Mouse (Mus musculus) embryonic facial prominence, embryonic 15.5 days (tissue): ENCODE measurements around the gene Sgk1. TPM values are rescaled to one million over a fixed set of nuclear protein-coding genes. Genes with fewer than 3 reads are reported as not detected.
"Not testable (repeated sequence)": the region's sequence is repeated elsewhere in the genome, so short reads cannot be mapped to it uniquely, and the experiment has no call there.

ENCODE experiments used
- ATAC-seq: fragments of 200-750 bp; cut with Nextera tagmentation; 2 replicates; pipeline ENCODE4 v1.8.0; 2017; ENCODE audit warnings: low read depth, moderate TSS enrichment; ENCODE audit not compliant: insufficient number of reproducible peaks, low FRiP score, low TSS enrichment
- H3K27ac ChIP-seq: fragments of 300-500 bp; sonication (generic); replicated peaks from 2 replicates; pipeline ENCODE4 v1.5.1; 2015; ENCODE audit warnings: mild to moderate bottlenecking, inconsistent platforms
- H3K27me3 ChIP-seq: fragments of 300-500 bp; sonication (generic); 2 replicates; pipeline ENCODE4 v1.6.1; 2015; ENCODE audit warnings: inconsistent platforms
- H3K36me3 ChIP-seq: fragments of 300-500 bp; sonication (generic); 2 replicates; pipeline ENCODE4 v1.6.1; 2015; ENCODE audit warnings: mild to moderate bottlenecking, inconsistent platforms
- H3K4me1 ChIP-seq: fragments of 300-500 bp; sonication (generic); 2 replicates; pipeline ENCODE4 v1.6.1; 2015; ENCODE audit warnings: inconsistent platforms
- H3K4me2 ChIP-seq: fragments of 300-500 bp; sonication (generic); replicated peaks from 2 replicates; pipeline ENCODE4 v1.6.1; 2015; ENCODE audit warnings: mild to moderate bottlenecking, inconsistent platforms
- H3K4me3 ChIP-seq: fragments of 300-500 bp; sonication (generic); replicated peaks from 2 replicates; pipeline ENCODE4 v1.5.1; 2015; ENCODE audit warnings: mild to moderate bottlenecking, inconsistent platforms
- H3K9ac ChIP-seq: fragments of 300-500 bp; sonication (generic); 2 replicates; pipeline ENCODE4 v1.6.1; 2015; ENCODE audit warnings: inconsistent platforms
- H3K9me3 ChIP-seq: fragments of 300-500 bp; sonication (generic); replicated peaks from 2 replicates; pipeline ENCODE4 v1.6.1; 2016; ENCODE audit warnings: inconsistent platforms
- WGBS: fragments of 180-500 bp; shearing (Covaris S2); methylation state at CpG from one replicate; pipeline ENCODE4 v1.1.7; 2015; 5-methylcytosine and 5-hydroxymethylcytosine counted together
- polyA plus RNA-seq: library from polyadenylated mRNA; unstranded; fragments of >200 nt; fragmentation: Nextera tagmentation; extraction: Ambion mirVana; gene quantifications from 2 replicates; pipeline ENCODE4 v1.2.1, GENCODE M21; 2015

The Sgk1 gene
- polyA plus RNA-seq, 1 experiment from 2014 or later, result 50.1 TPM

DNA sequence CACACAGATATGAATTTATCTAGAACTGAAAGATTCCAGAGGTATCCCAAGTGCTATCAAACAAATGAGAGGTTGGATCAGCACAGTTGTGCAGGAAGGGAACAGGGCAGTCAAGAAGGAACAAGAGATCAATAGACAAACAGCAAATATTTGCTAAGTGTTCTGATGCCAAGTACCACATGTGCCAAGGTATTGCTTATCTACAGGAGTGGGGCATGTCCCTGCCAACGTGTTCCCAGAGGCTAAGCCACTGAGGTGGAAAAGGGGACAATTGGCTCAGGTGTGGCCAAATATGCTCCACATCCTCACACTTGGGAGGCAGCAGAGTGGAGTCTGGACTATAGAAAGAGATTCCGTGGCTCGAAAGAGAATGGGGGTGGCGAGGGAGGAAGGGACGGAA is 119.6 kb downstream of the Sgk1 start:
- 75% methylated on average over 5 of the region's 5 CpGs for WGBS

DNA sequence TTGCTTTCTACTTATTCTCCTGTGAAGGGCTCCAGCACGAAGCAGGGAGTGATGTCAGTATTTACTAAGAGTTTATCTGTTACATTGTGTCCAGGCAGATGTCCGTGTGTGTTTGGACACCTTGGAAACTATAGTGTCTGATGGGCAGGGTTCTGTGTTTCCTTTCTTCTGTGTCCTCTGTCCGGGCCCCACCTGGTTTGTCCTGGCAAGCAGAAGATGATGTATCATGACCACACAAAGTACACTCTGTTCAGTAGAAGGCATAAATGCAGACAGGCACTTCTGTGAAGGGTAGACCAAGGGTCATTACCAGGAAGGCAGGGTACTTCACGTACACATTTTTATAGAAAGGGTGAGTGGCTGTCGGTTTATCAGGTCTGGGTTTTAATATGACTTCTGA is 122.8 kb downstream of the Sgk1 start:
- 83% methylated on average over 5 of the region's 5 CpGs for WGBS
- Histone ChIP-seq H3K4me1 (no peaks in the 10 kb centered on the region), H3K9ac (no peak overlapping the region)

More for the DNA sequence above, 119.6 kb downstream of the Sgk1 start:
- no peak overlapping the region for H3K4me3 ChIP-seq
- H3K4me2 ChIP-seq, result no peak overlapping the region
- no peak overlapping the region for H3K27ac ChIP-seq
- H3K4me1 ChIP-seq, result peaks cover 20% of the 10 kb centered on the region
- no peaks in the 10 kb centered on the region for H3K9me3 ChIP-seq
- ATAC-seq, result no peak
- no peak overlapping the region for H3K9ac ChIP-seq
- no peaks in the 10 kb centered on the region for H3K27me3 ChIP-seq
- H3K36me3 ChIP-seq, result peaks cover 12% of the 10 kb centered on the region; the same call in 1 of the 2 replicates

DNA sequence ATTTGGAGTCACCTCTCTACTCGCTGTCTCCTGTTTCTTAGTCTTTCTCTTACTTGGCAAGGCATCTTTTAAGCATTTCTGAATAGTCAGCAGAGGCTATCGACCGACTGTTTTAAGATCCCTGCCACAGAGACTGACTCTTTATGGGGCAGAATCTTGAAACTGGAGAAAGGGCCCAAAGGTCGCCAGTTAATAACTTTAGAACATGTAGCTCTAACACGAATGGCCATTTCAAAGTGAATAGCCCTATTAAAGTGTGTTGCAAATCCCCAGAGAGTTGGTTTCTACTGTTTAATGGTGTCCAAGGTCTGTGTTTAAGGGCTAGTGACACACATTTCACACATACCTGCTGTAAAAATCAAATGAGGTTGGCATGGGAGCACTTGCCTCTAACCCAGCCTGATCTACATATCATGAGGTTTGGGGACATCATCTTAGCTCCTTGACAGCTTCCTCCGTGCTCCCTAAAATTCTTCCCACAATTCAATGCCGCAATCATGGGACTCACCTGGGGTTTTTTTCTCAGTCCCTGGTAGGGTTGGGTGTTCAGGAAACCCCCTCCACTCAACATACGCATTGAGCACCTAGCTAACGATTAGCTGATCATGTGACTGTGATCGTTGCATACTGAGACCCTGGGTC is 125.3 kb downstream of the Sgk1 start:
- H3K9me3 ChIP-seq, result no peaks in the 10 kb centered on the region
- H3K4me2 ChIP-seq, result no peak overlapping the region
- no peaks in the 10 kb centered on the region for H3K27me3 ChIP-seq
- H3K27ac ChIP-seq, result no peak overlapping the region
- no peak overlapping the region for H3K9ac ChIP-seq
- no peak for ATAC-seq
- H3K4me1 ChIP-seq, result no peaks in the 10 kb centered on the region
- H3K36me3 ChIP-seq, result no peaks in the 10 kb centered on the region
- 80% methylated on average over 10 of the region's 10 CpGs for WGBS
- no peak overlapping the region for H3K4me3 ChIP-seq

More for the DNA sequence above, 122.8 kb downstream of the Sgk1 start:
- no peaks in the 10 kb centered on the region for H3K9me3 ChIP-seq
- H3K27me3 ChIP-seq, result no peaks in the 10 kb centered on the region
- no peak overlapping the region for H3K4me3 ChIP-seq
- H3K36me3 ChIP-seq, result no peaks in the 10 kb centered on the region
- no peak for ATAC-seq
- no peak overlapping the region for H3K27ac ChIP-seq
- H3K4me2 ChIP-seq, result no peak overlapping the region

DNA sequence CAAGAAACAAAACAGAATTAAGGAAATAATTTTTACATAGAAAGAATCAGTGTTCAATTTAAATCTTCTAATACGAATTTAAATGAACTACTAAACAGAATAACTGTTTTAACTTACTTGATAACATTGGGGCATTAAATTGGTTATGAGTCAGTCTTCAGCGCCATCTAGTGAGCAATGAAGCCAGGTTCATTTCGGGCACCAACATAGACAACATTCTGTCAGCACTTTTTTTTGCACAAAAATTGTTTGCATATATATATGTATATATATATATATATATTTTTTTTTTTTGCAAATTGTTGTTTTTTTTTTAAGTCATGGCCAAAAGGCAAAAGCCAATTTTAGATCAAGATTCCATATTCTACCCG is 125.8 kb downstream of the Sgk1 start:
- 32% methylated on average over 4 of the region's 4 CpGs for WGBS
- Histone ChIP-seq H3K4me1 (no peaks in the 10 kb centered on the region), H3K4me3 (no peak overlapping the region), H3K9ac (no peak overlapping the region), H3K9me3 (no peaks in the 10 kb centered on the region), H3K27me3 (no peaks in the 10 kb centered on the region), H3K27ac (no peak overlapping the region), H3K36me3 (no peaks in the 10 kb centered on the region), H3K4me2 (no peak overlapping the region)
- ATAC-seq, result no peak

DNA sequence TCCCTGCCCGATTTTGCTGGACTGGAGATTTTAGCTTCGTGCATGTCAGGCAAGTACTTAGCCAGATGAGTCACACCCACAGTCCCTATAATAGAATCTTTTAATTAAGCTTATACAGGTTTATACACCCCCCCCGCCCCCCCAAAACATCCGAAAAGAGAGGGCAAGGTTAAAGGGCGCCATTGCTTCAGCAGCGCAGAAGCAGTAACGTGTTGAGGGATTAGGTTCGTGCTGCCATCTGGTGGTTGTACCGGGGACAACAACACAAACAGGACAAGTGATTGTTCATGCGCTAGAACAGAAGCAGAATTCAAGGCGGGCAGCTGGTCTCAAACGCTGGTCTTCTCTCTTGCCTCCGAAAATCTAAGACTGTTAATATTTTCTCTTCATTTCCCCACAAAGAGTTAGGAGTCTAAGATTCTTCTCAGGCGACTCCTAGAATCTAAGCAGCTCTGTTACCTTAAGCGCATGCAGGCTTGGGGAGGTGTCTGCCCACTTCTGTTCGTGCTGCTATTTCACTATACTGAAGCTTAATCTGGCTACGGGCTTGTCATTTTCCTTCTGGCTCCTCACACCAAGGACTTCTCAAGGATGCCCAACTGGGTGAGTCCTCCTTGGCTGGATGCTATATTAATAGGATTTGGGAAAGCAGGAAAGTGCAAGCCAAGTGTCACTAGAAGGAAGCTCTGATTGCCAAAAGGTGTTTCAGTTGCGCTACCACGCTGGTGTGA is 128.3 kb downstream of the Sgk1 start:
- no peak for ATAC-seq
- H3K9ac ChIP-seq, result no peak overlapping the region
- no peak overlapping the region for H3K4me2 ChIP-seq
- no peaks in the 10 kb centered on the region for H3K4me1 ChIP-seq
- no peaks in the 10 kb centered on the region for H3K9me3 ChIP-seq
- WGBS, result 34% methylated on average over 19 of the region's 19 CpGs
- no peak overlapping the region for H3K4me3 ChIP-seq
- no peaks in the 10 kb centered on the region for H3K36me3 ChIP-seq
- no peaks in the 10 kb centered on the region for H3K27me3 ChIP-seq
- H3K27ac ChIP-seq, result no peak overlapping the region

DNA sequence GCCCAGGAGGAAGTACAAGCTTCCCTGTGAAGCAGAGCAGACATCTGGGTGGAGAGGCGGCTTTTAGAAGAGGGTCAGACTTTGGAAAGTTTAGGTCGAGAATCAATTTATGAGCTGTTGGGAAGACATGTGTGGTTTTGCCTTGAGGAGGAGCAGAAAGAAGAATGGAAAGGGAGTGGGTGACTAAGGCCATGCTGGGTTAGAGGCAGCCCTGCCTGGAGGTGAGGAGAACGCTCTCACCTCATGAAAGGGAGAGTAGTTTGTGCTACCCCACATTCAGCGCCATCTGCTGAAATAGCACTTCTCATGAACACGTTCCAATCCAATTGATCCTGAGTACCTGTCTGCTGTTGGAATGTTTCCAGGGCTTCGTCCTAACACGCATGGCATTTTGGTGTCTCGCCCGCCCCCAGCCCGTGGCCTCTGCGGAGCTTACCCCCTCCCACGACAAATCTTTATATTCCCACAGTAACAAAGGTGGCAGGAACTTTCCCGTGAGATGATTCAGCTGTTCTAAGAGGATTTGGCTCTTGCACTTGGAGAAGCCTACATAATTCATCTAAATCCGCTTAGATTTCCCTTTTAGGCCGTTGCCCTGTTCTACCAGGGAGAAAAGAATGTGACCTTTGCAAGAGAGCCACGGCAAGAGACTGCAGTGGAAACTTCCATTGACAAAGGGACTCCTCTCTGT is 135.6 kb downstream of the Sgk1 start:
- 60% methylated on average over 16 of the region's 16 CpGs for WGBS
- Histone ChIP-seq H3K4me1 (no peaks in the 10 kb centered on the region), H3K4me2 (no peak overlapping the region), H3K9me3 (no peaks in the 10 kb centered on the region), H3K36me3 (no peaks in the 10 kb centered on the region), H3K4me3 (no peak overlapping the region), H3K9ac (no peak overlapping the region), H3K27ac (no peak overlapping the region), H3K27me3 (no peaks in the 10 kb centered on the region)
- no peak for ATAC-seq

DNA sequence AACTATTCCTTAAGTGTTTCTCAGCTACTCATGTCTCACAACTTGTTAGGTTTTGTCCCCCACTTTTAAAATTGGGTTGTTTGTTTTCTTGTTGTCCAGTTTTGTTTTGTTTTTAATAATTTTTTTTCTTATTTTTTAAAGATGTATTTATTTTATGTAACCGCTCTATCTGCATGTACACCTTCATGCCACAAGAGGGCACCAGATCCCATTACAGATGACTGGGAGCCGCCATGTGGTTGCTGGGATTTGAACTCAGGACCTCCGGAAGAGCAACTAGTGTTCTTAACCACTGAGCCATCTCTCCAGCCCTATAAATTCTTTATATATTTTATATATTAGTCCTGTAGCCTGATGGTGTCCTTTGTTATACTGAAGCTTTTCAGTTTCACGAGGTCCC is 136.6 kb downstream of the Sgk1 start:
- Histone ChIP-seq H3K9me3 (no peaks in the 10 kb centered on the region), H3K4me2 (no peak overlapping the region), H3K4me1 (no peaks in the 10 kb centered on the region), H3K27ac (no peak overlapping the region), H3K4me3 (no peak overlapping the region), H3K9ac (no peak overlapping the region), H3K27me3 (no peaks in the 10 kb centered on the region), H3K36me3 (no peaks in the 10 kb centered on the region)
- no peak for ATAC-seq
- WGBS, result 92% methylated on average over 4 of the region's 4 CpGs

DNA sequence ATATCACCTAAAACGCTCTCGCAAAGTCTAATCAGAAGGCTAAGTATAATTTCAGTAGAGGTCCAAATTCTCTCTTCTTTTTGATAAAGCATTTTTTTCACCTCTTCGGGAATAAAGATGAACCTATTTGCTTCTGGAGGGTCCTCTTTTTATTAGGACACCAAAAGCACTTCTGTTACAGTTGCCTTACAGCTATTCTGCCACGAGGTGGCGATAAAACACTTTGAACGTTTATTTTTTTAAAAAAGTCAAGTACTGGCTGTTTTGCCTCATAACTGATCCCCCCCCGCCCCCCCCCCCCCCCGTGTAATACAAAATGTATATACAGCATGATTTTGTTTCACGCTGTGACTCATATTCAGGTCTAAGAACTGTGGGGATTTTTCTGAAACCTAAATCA is 152.3 kb downstream of the Sgk1 start:
- no peaks in the 10 kb centered on the region for H3K9me3 ChIP-seq
- H3K4me1 ChIP-seq, result no peaks in the 10 kb centered on the region
- H3K27ac ChIP-seq, result no peak overlapping the region
- H3K9ac ChIP-seq, result no peak overlapping the region
- H3K4me3 ChIP-seq, result no peak overlapping the region
- 8% methylated on average over 9 of the region's 9 CpGs for WGBS
- no peaks in the 10 kb centered on the region for H3K36me3 ChIP-seq
- no peak overlapping the region for H3K4me2 ChIP-seq
- H3K27me3 ChIP-seq, result 0 out of 2 replicates have a peak, but pooled peaks cover 3% of the 10 kb centered on the region
- ATAC-seq, result no peak

DNA sequence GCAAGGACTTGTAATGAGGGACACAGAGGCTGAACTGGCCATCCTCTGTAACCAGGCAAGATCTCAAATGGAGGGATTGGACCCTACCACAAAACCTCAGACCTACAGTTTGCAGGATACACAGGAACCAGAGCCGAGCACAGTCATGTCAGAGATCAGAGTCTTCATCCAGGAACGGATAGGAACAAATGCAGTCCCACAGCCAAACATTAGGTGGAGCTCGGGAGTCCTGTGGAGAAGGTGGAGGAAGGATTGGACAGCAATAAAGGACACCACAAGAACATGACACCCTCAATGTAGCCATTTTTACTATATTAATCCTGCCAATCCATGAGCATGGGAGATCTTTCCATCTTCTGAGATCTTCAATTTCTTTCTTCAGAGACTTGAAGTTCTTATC is 154.3 kb downstream of the Sgk1 start:
- H3K9ac ChIP-seq, H3K9me3 ChIP-seq, H3K4me1 ChIP-seq, ATAC-seq, H3K4me2 ChIP-seq, H3K27ac ChIP-seq, H3K27me3 ChIP-seq, H3K36me3 ChIP-seq, H3K4me3 ChIP-seq: not testable (repeated sequence)
- WGBS, result 11% methylated on average over 3 of the region's 3 CpGs
